Mouse (Mus musculus) forebrain, postnatal 0 days (tissue): ENCODE measurements around the gene Mprip. TPM values are rescaled to one million over a fixed set of nuclear protein-coding genes. Genes with fewer than 3 reads are reported as not detected.
"Not testable (repeated sequence)": the region's sequence is repeated elsewhere in the genome, so short reads cannot be mapped to it uniquely, and the experiment has no call there.

ENCODE experiments used
- ATAC-seq: fragments of 200-750 bp; cut with Nextera tagmentation; 2 replicates; pipeline ENCODE4 v1.8.0; 2017; ENCODE audit warnings: mild to moderate bottlenecking, moderate library complexity
- DNase-seq: peaks from one replicate; pipeline ENCODE4 v3.0.0-alpha.2; 2015
- H3K27ac ChIP-seq: fragments of 300-500 bp; sonication (generic); 2 replicates; pipeline ENCODE4 v1.5.1; 2014; ENCODE audit warnings: low read depth, mild to moderate bottlenecking, antibody characterized with exemption, low read length, moderate library complexity, mixed read lengths
- H3K27me3 ChIP-seq: fragments of 300-500 bp; sonication (generic); 2 replicates; pipeline ENCODE4 v1.6.1; 2014; ENCODE audit warnings: mild to moderate bottlenecking, low read length, mixed read lengths; ENCODE audit not compliant: insufficient read depth
- H3K36me3 ChIP-seq: fragments of 300-500 bp; sonication (generic); 2 replicates; pipeline ENCODE4 v1.6.1; 2014; ENCODE audit warnings: mild to moderate bottlenecking, moderate library complexity; ENCODE audit not compliant: insufficient read depth
- H3K4me1 ChIP-seq: fragments of 300-500 bp; sonication (generic); 2 replicates; pipeline ENCODE4 v1.6.1; 2014; ENCODE audit warnings: antibody characterized with exemption; ENCODE audit not compliant: insufficient read depth
- H3K4me2 ChIP-seq: fragments of 300-500 bp; sonication (generic); 2 replicates; pipeline ENCODE4 v1.6.1; 2014; ENCODE audit warnings: low read depth, mild to moderate bottlenecking, moderate library complexity
- H3K4me3 ChIP-seq: fragments of 300-500 bp; sonication (generic); 2 replicates; pipeline ENCODE4 v1.5.1; 2014; ENCODE audit warnings: low read depth, low read length, mixed read lengths
- H3K9ac ChIP-seq: fragments of 300-500 bp; sonication (generic); 2 replicates; pipeline ENCODE4 v1.6.1; 2014; ENCODE audit warnings: mild to moderate bottlenecking
- H3K9me3 ChIP-seq: fragments of 300-500 bp; sonication (generic); 2 replicates; pipeline ENCODE4 v1.6.1; 2016; ENCODE audit warnings: low read length
- CTCF ChIP-seq: sonication (generic); IDR thresholded peaks from 2 replicates; pipeline ENCODE4 v1.5.1; 2016; ENCODE audit warnings: antibody characterized with exemption, control low read depth, low read depth
- whole genome bisulfite sequencing: fragments of 180-500 bp; shearing (Covaris S2); extraction: QIAGEN DNeasy Blood & Tissue Kit; methylation state at CpG from one replicate; pipeline ENCODE4 v1.1.7; 2014; 5-methylcytosine and 5-hydroxymethylcytosine counted together
- polyA plus RNA-seq: library from polyadenylated mRNA; unstranded; fragments of >200 nt; fragmentation: Nextera tagmentation; extraction: Ambion mirVana; gene quantifications from 2 replicates; pipeline ENCODE4 v1.2.1, GENCODE M21; 2015
- total RNA-seq: library from RNA; depleted of rRNA; stranded (reverse); fragments of >200 nt; gene quantifications from 2 replicates; pipeline ENCODE4 v1.2.3, GENCODE M21; 2014

Mprip gene
- total and polyA plus RNA-seq, 2 experiments from 2014 or later, result 62.0 to 191 TPM

DNA sequence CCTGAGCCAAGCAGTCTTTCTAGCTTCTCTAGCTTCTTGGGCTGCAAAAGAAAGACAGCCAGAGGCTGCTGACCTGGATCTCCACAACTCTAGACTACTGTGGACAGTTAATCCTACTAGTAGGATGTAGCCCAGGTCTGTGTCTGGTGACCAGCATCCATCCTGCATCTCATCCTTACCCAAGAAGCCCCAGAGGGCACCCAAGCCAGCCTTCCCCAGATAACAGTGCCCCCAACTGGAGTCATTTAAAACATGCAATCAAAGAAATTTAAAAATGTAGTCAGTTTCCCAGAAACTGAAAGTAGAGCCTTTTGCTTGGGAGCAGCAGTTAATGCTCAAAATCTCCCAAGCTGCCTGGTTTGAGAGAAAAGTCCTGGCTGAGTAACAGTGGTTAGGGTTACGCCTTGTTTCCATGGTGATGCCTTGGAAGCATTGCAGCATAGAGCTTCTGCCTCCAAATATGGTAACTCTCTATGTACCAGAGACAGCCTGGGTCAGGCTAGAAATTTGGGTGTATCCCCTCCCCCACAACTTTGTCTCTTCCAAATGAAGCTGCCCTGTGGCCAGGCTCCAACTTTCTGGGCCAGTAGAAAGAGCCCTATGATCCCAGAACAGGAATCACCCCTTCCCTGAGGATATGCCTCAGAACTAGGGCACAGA lies 71.4 kb downstream of the Mprip start:
- DNase-seq (peak; percentile 61), ATAC-seq (peak; percentile 80)
- no peak overlapping the region for H3K4me2 ChIP-seq
- WGBS, result 44% methylated on average over 1 of the region's 1 CpGs
- H3K4me1 ChIP-seq, result peaks cover 11% of the 10 kb centered on the region
- H3K9me3 ChIP-seq, result no peaks in the 10 kb centered on the region
- peak overlapping the region; percentile 69; the same call in 1 of the 2 replicates for H3K27ac ChIP-seq
- peaks cover 53% of the 10 kb centered on the region for H3K36me3 ChIP-seq
- peak; percentile 43 for TF ChIP-seq CTCF
- H3K4me3 ChIP-seq, result no peak overlapping the region
- peak overlapping the region; percentile 15; the same call in 1 of the 2 replicates for H3K9ac ChIP-seq
- no peaks in the 10 kb centered on the region for H3K27me3 ChIP-seq

DNA sequence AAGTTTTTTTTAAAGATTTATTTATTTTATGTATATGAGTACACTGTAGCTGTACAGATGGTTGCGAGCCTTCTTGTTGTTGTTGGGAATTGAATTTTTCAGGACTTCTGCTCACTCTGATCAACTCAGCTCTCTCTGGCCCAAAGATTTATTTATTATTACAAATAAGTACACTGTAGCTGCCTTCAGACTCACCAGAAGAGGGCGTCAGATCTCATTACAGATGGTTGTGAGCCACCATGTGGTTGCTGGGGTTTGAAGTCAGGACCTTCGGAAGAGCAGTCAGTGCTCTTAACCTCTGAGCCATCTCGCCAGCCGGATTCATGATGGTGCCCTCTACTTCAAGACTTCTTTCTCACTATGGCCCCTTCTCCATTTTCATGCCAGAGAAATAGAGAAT lies 72.5 kb downstream of the Mprip start:
- Histone ChIP-seq H3K36me3 (peaks cover 57% of the 10 kb centered on the region), H3K4me1 (peaks cover 11% of the 10 kb centered on the region)
- H3K27me3 ChIP-seq, H3K4me2 ChIP-seq, H3K9ac ChIP-seq, H3K27ac ChIP-seq, ATAC-seq, H3K9me3 ChIP-seq, H3K4me3 ChIP-seq, DNase-seq: not testable (repeated sequence)
- TF ChIP-seq CTCF, result peak; percentile 28; the same call in 1 of the 2 replicates
- 72% methylated on average over 5 of the region's 5 CpGs for WGBS

DNA sequence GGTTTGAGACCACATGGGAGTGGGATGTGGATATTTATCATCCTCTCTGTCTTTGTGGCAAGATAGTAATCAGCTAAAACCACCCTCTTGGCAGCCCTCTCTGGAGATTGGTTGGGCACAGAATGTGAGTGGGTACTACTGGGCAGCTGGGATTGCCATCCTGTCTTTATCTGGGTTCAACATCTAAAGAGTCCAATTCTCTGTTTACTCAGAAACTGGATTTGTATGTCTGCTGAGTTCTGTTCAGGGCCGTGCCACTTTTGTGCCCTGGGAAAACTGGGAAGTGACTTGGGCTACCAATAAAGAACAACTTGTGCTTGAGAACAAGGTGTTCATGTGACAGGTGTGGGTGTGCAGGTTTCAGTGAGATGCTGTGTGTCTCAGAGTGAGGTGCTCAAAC lies 73.2 kb downstream of the Mprip start:
- TF ChIP-seq CTCF, result no peak
- Histone ChIP-seq H3K27ac (no peak overlapping the region), H3K9ac (no peak overlapping the region), H3K4me3 (no peak overlapping the region), H3K36me3 (peaks cover 59% of the 10 kb centered on the region), H3K27me3 (no peaks in the 10 kb centered on the region), H3K9me3 (no peaks in the 10 kb centered on the region), H3K4me1 (peaks cover 11% of the 10 kb centered on the region), H3K4me2 (no peak overlapping the region)
- ATAC-seq (no peak), DNase-seq (no peak)
- 93% methylated on average over 1 of the region's 1 CpGs for WGBS

DNA sequence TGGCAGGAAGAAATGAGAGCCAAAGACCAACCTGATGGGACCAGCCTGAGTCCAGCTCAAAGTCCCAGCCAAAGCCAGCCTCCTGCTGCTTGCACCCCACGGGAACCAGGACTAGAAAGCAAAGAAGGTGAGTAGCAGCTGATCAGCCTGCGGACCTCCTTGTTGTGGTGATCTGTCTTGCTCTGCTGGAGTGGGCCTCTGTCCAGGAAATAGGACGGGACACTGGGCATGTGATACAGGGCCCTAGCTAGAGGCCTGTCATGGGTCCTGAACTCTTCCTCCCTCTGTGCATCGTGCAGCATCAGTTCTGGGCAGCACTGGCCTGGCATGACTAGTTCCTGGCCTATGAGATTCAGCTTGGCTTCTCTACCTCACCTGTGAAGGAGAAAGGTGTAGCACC lies 74.8 kb downstream of the Mprip start:
- H3K4me3 ChIP-seq, ATAC-seq, H3K27ac ChIP-seq, H3K9me3 ChIP-seq, H3K9ac ChIP-seq, H3K4me2 ChIP-seq, DNase-seq, H3K27me3 ChIP-seq: not testable (repeated sequence)
- 88% methylated on average over 4 of the region's 4 CpGs for WGBS
- Histone ChIP-seq H3K4me1 (peaks cover 11% of the 10 kb centered on the region), H3K36me3 (peaks cover 65% of the 10 kb centered on the region)

DNA sequence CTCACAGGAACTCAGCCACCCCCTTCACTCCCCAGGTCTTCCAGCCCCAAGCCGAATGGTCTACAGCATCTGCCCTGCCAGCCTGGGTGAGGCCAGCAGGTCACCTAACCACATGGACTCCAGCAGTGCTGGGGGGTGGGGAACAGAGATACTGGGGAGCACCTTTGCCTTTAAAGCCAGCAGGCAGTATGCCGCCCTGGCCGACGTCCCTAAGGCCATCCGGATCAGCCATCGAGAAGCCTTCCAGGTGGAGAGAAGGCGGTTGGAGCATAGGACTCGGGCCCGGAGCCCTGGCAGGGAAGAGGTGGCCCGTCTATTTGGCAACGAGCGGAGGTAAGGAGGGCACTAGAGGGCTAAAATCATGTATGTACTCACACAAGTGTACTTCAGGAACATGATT lies 76.1 kb downstream of the Mprip start:
- TF ChIP-seq CTCF, result no peak
- DNase-seq (no peak), ATAC-seq (no peak)
- no peaks in the 10 kb centered on the region for H3K9me3 ChIP-seq
- H3K27me3 ChIP-seq, result no peaks in the 10 kb centered on the region
- H3K4me2 ChIP-seq, result no peak overlapping the region
- peaks cover 6% of the 10 kb centered on the region for H3K4me1 ChIP-seq
- no peak overlapping the region for H3K9ac ChIP-seq
- H3K4me3 ChIP-seq, result no peak overlapping the region
- WGBS, result 93% methylated on average over 12 of the region's 12 CpGs
- no peak overlapping the region for H3K27ac ChIP-seq
- H3K36me3 ChIP-seq, result peaks cover 70% of the 10 kb centered on the region

DNA sequence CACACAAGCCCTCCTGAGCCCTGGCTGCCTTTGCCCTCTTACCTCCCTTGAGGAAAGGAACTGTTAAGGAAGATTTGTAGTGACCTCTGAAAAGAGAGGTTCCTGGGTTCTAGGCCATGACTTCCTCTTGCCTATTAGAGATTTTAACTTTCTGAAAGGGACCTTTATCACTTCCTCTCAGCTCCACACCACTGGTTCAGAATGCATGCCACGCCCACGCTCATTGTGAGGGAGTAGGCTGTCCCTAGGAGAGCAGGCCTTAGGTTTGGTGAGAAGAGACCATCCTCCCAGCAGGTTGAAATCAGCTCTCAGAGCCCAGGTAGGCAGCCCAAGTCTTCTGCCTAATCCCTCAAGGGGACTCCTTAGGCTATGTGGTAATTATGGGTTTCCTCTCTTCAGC lies 78.9 kb downstream of the Mprip start:
- ATAC-seq (no peak), DNase-seq (no peak)
- no peak overlapping the region for H3K9ac ChIP-seq
- no peak overlapping the region for H3K4me2 ChIP-seq
- peaks cover 87% of the 10 kb centered on the region for H3K36me3 ChIP-seq
- TF ChIP-seq CTCF, result no peak
- WGBS, result 94% methylated on average over 2 of the region's 2 CpGs
- no peaks in the 10 kb centered on the region for H3K27me3 ChIP-seq
- H3K27ac ChIP-seq, result no peak overlapping the region
- H3K4me3 ChIP-seq, result no peak overlapping the region
- no peaks in the 10 kb centered on the region for H3K9me3 ChIP-seq
- H3K4me1 ChIP-seq, result no peaks in the 10 kb centered on the region

DNA sequence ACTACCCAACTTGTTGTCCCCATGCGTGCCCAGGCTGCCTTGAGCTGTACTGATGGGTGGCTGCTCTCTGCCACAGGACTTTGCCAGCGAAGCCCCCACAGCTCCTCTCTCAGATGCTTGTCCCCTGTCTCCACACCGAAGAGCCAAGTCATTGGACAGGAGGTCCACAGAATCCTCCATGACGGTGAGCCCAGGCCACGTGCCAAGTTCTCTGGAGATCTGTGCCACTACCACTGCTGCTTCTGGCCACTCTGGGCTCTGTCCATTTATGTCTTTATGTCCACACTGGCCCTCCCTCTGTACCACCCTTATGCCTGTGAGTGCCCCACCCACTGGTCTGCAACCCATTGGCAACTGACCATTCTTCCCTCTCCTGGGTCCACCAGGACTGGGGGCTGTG lies 80.8 kb downstream of the Mprip start:
- Histone ChIP-seq H3K27ac (no peak overlapping the region), H3K27me3 (no peaks in the 10 kb centered on the region), H3K4me2 (no peak overlapping the region), H3K4me3 (no peak overlapping the region), H3K4me1 (no peaks in the 10 kb centered on the region), H3K9ac (no peak overlapping the region), H3K36me3 (peaks cover 78% of the 10 kb centered on the region), H3K9me3 (no peaks in the 10 kb centered on the region)
- WGBS, result 96% methylated on average over 5 of the region's 5 CpGs
- DNase-seq (no peak), ATAC-seq (no peak)
- TF ChIP-seq CTCF, result no peak
